Mouse (Mus musculus): ENCODE results near the gene Ctsc.
"Not testable (repeated sequence)": the region's sequence is repeated elsewhere in the genome, so short reads cannot be mapped to it uniquely, and the experiment has no call there.

Ctsc gene

GRCm38 (mm10) chr7:88277858-88278627, at the start of gene Ctsc:
Gene Ctsc (plus strand): TSS chr7:88278085.
- DNase-seq (ENCODE audit: extremely low read depth, low read depth), result peak; percentile 94

- no peak for DNase-seq (ENCODE audit: extremely low read depth, low read depth)
These were observed 48.8 kb upstream of the Ctsc start for GRCm38 (mm10) chr7:88229051-88229450.

DNA sequence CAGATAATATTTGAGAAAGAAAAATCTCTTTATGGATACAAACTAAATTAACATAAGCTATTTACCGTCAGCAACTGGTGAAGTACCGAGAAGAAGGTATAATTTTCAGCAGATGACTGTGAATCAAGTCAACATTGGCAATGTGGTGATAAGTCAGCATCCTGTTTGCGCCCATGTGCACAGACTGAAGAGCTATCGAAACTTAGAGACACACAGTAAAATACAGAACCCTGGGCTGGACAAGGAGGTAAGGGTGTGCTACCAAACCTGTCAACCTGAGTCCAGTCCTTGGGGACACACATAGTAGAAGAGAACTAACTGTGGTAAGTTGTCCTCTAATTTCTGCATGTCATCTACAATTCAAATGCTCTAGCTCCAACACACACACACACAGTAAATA, 47.8 kb upstream of the Ctsc start:
- DNase-seq (ENCODE audit: extremely low read depth, low read depth), result no peak

GRCm38 (mm10) chr7:88230756-88231522, 46.9 kb upstream of the Ctsc start:
- DNase-seq (ENCODE audit: extremely low read depth, low read depth), result no peak

DNA sequence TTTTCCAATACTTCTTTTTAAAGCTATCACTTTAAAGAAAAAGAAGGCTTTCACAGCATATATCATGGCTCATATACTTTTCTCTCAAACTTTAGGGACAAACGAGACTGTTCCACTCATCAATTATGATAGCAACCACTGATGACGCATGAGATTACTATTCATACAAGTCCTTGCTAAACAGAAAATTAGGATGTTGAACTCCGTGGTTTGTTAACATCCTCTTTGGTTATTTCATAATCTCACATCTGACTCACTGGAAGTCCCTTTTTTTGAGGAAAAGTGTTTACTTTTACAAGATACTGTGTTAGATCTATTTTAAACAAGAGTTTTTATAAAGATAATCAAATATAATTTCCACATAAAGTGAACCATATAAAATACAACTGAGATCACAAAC, 34.8 kb upstream of the Ctsc start:
- no peak for DNase-seq (ENCODE audit: extremely low read depth, low read depth)

DNA sequence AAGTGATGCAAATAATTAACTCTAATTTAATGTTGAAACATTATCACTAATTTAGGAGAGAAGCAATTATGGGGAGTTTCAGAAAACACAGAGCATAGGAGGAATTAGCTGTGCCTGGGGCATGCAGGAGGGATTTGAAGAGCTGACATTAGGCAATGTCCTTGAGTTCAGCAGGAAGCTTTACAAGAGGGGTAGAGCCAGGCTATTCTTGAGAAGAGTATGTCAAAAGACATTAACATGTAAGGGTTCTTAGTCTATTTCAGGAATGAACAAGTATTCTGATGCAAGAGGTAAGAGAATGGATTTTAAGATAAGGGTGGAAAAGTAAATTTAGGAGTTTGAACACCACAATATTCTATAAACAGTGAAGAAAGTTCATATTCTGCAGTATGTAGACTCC, 33.4 kb upstream of the Ctsc start:
- no peak for DNase-seq (ENCODE audit: extremely low read depth, low read depth)

DNA sequence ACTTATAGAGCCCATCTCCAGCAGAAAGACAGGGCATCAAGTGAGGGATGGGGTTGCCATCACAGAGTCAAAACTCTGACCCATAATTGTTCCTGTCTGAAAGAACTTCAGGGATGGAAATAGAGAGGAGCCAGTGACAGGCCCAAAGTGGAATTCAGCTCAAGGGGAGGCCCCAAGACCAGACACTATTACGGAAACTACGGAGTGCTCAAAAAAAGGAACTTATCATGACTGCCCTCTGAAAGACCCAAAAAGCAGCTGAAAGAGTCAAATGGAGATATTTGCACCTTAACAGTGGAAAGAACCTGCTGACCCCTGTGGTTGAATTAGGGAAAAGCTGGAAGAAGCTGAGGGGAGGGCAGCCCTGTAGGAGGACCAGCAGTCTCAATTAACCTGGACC, 27.5 kb upstream of the Ctsc start:
- not testable (repeated sequence) for DNase-seq (ENCODE audit: extremely low read depth, low read depth)

DNA sequence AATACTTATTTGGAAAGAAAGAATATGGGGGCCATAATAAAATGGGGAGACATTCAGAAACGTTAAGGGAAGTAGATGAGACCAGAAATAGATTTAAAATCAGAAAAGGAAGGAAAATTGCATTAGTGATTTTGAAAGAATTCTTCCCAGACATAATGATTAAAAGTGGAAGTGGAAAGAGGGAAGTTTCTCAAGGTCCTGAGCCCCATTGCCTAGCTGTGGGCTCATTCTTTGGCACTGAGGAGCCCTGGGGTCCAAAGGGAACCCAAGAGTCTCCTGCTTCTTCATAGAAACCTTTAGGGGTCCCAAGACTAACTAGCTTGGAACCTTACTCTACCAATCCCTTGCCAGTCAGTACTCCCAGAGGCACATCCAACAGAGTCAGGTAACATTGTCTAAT, 26.4 kb upstream of the Ctsc start:
- DNase-seq (ENCODE audit: extremely low read depth, low read depth), result no peak

- no peak for DNase-seq (ENCODE audit: extremely low read depth, low read depth)
These were observed 25.8 kb upstream of the Ctsc start for GRCm38 (mm10) chr7:88252129-88252528.

DNA sequence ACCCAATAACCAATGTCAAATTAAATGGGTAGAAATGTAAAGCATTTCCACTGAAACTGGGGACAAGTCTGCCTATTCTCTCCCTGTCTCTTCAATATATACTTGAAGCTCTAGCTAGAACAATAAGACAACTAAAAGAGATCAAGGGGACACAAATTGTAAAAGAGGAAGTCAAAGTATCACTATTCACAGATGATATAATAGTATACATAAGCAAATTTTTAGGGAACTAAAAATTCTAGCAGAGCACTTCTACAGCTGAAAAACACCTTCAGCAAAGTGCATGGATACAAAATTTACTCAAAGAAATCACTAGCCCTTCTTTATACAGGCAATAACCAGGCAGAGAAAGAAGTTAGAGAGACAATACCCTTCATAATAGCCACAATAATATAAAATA, 23.0 kb upstream of the Ctsc start:
- peak; percentile 54 for DNase-seq (ENCODE audit: extremely low read depth, low read depth)

GRCm38 (mm10) chr7:88259155-88259925, 18.5 kb upstream of the Ctsc start:
- DNase-seq (ENCODE audit: extremely low read depth, low read depth), result no peak

DNA sequence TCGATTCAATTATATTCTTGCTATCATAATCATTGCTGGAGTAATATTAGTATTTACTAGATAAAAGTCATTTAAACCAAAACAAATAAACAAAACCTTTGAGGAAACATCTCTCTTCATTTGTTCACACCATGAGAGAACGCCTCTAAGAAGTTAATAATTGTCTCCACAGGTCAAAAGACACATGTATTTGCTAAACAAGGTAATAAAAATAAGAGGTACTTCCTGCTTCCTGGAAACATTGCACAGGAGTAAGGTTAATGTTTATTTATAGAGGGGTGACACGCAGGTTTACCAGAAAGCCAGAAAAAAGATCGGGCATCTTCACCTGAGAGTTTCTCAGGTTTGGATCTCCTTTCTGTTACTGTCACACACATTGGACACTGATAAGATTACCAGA, 16.1 kb upstream of the Ctsc start:
- DNase-seq (ENCODE audit: extremely low read depth, low read depth), result no peak

GRCm38 (mm10) chr7:88264861-88265260, 13.0 kb upstream of the Ctsc start:
- no peak for DNase-seq (ENCODE audit: extremely low read depth, low read depth)

DNA sequence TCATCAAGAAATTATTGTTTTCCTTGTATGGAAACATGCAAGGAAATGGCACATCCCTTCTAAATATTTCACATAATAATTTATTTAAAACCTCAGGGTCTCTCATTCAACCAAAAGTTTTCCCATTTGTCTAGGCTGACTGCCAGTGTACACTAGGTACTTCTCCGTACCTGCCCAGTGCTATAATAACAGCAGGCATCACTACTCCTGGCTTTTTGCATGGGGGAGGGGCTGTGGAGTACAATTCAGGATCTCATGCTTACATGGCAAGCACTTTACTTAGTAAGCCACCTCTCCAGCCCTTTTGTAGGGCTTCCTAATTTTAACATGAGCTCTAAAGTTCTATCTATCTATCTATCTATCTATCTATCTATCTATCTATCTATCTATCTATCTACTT, 8.0 kb upstream of the Ctsc start:
- no peak for DNase-seq (ENCODE audit: extremely low read depth, low read depth)

DNA sequence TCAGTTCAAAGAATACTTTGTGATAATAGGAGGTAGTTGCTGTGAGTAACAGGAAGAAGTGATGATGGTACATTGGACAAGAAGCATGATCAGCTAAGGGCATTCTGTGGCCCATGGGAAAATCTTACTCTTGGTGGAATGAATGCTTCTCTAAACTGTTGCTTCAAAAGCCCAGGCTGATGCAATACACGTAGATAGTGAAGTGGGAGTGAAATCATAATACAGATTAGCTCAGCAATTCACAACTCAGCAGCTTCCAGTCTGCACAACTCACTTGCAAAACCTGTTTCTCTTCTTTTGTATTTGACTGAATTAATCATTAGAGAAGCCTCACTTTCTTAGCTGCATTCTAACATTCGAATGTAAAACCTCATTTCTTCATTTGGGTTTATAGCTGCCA, 6.4 kb upstream of the Ctsc start:
- no peak for DNase-seq (ENCODE audit: extremely low read depth, low read depth)

DNA sequence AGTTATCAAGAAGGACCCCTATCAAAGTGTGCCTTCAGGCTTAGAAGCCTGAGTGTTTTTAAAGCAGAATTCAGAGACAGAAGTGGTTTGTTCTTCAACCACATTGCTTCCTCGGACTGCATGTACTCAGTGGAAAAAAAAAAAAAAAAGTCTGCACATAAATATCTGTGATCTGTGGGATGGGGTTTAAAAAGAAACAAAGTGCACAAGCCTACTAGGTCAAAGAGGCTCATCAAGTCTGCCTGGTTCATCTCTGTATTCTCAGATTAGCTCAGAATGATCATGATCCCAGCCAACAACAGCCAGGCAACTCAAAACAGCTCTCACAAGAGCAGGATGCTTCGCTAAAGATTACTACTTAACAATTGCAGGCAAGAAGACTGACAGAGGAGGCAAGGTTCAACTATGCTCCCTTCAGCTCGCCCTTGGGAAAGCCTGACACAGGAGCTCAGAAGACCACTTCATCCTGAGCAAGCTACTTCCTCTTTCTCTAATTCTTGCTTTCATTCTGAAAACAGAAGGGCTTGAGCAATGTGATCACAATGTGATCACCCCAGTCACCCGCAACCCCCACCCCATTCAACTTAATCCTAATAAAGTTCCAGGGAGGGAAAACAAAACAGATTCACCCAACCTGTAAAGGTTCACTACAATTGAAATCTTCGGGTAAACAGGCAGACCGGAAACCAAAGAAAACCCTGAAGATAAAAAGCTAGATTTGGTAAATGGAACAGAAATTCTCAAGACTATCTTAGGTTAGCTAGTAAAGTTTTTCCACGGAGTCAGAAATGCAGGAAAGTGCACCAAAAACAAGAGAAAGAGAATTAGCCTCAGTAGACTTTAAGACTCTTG, 745 bp upstream of the Ctsc start:
- DNase-seq (ENCODE audit: extremely low read depth, low read depth), result peak; percentile 75

DNA sequence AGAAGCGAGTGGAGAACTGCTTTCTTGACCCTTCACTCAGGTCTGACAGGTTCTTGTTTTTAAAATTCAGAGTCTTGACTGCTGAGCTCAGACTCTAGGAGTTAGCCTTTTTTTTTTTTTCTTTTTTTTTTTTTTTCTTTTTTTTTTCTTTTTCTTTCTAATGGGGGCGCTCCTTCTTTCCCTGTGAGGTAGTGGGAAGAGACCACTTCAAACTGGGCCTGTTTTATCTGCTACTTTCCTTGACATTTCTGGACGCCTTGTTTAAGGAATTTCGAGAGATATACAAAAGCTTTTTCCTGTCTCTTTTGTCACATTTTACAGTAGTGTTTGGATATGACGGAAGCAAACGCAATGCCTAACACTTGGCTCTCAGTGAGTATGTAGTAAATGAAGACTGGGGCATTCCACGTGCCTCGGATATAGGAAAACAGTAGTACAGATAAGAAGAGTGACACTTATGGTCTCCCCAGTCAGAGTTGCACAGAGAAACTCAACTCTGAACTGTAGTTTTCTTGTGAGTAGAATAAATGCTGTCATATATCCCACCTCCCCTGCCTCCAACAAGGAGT, 827 bp downstream of the Ctsc start:
- peak; percentile 47 for DNase-seq (ENCODE audit: extremely low read depth, low read depth)

GRCm38 (mm10) chr7:88285276-88285675, 7.4 kb downstream of the Ctsc start:
- no peak for DNase-seq (ENCODE audit: extremely low read depth, low read depth)

DNA sequence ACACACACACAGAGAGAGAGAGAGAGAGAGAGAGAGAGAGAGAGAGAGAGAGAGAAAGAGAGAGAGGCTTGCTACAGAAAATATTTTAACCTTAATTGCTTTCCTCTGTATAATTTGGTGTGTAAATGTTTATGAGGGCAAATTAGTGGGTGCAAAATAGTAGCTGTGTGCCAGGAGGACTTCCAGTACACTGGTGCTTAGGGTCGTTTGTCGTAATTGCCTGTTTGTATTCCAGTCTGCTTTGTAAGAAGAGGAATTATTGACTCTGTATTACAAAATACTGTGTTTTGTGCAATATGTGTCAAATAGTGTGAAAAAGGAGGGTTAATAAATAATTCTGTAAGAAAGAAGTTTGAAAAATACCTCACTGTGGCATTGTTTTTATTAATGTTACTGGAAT, 13.2 kb downstream of the Ctsc start:
- no peak for DNase-seq (ENCODE audit: extremely low read depth, low read depth)

DNA sequence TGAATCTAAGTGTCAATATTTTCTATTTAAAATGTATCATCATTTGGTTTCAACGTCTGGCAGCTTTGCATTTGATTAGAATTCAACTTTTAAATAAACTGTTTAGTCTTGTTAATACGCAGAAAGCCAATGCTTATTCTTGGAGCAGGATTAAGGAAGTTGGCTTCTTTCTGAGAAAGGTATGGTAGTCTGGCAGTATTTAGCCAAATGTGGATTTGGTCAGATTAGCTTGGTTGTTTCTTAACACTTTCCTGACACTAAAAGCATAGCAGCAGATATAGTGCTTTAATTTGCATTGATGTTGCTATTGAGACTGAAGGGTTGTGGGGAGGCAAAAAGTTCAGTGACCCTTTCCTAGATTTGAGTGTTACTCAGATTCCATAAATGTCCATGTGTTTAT, 14.2 kb downstream of the Ctsc start:
- DNase-seq (ENCODE audit: extremely low read depth, low read depth), result peak; percentile 96

GRCm38 (mm10) chr7:88293907-88294306, 16.0 kb downstream of the Ctsc start:
- no peak for DNase-seq (ENCODE audit: extremely low read depth, low read depth)
